Mouse (Mus musculus): Measurements from ENCODE around the gene Vrk1.

The Vrk1 gene

DNA sequence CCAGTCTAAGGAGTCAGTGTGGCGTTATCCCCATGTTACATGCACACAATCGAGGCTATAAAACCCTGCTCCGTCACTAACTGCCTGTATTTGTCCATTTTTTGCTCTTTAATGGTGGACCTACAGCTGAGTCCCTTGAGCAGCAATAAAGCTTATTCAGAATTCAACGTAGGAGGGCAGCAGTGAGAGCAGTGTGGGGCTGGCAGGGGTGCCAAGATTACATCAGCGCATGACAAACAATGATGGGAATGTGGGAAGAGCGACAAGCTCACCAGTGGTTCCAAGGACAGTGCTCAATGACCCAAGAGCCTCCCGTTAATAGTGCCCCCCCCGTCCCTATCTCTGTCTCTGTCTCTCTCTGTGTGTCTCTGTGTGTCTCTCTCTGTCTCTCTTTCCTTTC lies 8.3 kb upstream of the Vrk1 start:
- DNase-seq, result peak; percentile 36

DNA sequence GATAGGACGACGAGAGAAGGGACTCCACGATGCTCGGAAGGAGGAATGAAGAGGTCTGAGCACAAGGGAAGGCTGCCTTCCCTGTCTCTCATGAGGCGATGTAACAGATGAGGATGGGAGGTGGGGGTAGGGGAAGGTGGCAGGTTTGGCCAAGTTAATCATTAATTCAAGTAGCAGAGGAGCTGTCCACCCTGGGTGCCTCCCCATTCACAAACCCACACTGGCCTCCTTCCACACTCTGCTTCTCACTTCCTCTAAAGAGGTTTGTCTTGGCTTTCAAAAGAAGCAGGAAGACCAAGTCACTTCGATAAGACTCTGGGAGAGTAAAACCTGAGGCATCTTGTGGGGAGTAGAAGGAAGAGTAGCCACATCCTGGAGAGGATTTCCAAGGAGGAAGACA lies 5.3 kb upstream of the Vrk1 start:
- DNase-seq, result no peak

DNA sequence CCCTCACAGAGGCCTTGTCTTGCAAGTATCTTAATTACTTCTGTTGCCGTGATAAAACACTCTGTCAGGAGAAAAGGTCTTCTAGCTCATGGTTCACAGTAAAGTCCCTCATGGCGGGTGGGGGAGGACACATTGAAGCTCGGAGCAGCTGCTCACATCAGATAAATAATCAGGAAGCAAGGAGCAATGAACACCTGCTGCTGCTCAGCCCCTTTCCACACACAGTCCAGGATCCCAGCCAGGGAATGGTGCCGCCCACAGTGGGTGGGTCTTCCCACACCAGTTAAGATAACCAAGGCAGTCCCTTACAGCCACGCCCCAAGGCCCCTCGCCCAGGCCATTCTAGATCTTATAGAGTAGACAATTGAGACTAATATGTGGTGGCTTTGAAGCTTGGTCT lies 3.8 kb upstream of the Vrk1 start:
- no peak for DNase-seq

DNA sequence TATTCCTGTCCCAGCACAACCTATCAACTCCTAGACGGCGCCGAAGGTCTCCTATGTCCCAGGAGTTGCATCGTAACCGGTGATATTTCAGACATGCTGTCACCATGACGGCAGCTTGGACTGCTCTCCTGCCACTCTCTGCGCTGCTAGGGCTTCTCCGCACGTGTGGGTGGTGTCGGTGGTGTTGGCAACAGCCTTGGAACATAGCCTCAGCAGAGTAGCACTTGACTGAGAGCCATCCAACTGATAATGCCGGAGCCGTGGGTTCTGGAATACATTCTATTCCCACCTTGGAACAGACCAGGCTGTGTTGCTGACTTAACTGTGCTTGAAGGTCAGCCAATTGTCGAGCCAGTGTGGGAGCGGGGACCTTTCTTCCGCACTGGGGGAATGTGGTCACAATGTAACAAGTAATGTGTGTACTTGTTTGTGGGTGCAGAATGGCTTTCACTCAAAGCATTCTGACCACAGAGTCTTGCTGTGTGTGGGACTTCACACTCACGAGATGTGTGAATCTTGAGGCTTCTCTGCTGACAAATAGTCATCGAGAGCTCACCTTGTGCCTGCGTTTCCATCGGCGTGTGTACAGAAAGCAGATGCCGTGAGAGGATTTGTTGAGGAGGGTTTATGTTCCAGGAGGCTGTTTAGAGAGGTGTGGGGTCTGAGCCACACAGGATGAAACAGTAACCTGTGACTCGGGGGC lies 1.5 kb upstream of the Vrk1 start:
- no peak for DNase-seq

DNA sequence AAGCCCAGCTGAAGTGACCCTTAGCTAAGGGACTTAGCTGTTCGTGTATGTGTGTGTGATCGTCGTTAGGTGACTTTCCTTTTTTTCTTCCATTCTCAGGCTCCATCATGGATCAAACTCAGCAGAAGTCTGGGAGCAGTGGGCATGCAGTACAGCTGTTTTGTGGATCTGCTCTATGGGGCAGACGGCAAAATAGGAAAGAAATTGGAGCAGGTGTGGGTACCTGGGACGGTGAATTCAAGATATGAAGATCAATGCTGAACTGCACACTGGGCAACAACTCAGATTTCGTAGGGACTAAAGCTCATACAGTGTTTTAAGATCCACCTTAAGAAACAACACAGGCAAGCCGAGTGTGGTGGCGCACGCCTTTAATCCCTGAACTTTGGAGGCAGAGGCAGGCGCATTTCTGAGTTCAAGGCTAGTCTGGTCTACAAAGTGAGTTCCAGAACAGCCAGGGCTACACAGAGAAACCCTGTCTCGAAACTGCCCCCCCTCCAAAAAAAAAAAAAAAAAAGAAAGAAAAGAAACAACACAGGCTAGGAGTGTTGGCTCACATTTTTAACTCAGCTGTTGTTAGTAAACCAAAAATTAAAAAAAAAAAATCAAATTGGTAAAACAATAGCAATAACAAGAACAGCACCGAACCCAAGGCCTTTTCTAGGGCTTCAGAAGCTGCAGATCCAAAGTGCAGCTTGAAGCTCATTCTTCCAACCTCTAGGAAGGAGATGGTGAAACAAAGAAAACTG lies 732 bp upstream of the Vrk1 start:
- DNase-seq, result no peak

DNA sequence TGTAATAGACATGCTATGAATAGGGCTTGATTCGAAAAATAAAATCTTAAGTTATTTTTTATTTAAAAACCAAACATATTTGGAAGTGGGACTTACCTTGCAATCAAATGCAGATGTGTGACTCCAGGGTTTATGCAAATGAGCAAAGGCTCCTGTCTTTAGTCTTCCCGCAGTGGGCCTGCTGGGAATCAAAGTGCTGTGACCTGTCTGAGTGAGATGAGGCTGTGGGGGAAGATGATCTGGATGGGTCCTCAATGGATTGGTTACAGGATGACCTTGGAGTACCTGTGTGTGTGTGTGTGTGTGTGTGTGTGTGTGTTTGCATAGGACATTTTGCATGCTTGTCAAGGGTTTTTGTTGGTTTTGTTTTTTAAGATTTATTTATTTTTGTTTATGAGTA lies 2.1 kb downstream of the Vrk1 start:
- no peak for DNase-seq

DNA sequence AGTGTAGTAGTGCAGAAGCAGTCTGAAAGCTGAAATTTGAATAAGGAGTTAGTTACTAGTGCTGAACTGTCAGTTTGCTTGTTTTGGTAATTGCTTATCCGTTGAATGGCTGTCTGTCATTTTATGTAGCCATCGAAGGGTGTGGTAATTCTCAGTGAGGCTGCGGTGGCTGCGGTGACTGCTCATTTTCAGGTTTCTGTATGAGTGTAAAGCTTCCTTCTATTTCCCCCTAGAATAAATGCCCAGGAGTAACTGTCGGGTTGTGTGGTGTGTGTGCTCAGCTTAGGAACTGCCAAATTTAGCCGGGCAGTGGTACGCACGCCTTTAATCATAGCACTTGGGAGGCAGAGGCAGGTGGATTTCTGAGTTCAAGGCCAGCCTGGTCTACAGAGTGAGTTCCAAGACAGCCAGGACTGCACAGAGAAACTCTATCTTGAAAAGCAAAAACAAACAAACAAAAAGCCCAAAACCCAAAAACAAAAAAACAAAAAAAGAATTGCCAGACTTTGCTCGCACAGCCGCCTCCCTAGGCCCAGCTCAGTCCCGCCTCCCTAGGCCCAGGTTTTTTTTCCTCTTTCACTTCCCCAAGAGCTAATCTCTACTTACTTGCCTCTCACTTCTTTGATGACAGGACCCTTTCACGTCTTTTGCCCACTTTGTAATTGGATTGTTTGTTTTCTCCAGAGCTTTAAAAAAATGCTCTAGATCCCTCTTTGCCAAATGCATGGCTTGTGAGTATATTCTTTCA lies 6.4 kb downstream of the Vrk1 start:
- no peak for DNase-seq

DNA sequence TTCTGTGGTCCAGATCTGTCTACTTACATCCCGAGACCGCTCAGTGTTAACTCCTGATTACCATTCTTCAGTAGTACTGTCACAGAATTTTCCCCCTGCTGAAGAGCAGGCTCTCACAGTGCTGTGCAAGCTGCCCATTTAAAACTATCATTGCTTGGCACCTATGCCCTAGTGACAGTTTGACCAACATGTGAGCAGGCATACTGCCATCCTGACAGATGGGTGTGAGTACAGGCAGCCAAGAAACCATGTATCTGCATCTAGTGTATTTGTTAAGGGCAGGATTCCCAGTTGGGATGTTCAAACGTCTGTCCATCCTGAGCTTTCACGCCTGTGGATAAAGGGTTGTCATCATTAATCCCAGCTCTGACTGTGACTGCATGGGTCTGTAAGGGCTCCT lies 10.0 kb downstream of the Vrk1 start:
- DNase-seq, result no peak

DNA sequence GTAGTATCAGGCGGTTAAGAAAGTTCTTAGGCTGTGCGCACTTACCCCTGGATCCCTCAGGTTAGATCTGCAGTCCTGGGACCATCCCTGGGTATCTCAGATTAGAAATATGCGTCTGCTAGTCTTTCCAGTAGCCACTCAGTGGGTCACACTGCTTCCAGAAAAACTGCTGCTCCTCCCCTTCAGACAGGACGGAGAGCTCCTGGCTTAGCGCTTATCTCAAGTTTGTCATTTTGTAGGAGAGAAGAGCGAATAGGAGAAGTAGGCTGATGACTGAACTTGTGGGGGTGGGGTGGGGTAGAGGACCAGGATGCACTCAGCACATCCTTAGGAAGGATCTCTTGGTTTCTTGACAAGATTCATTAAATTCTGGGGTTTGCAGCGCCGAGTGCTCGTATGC lies 13.6 kb downstream of the Vrk1 start:
- DNase-seq, result no peak

DNA sequence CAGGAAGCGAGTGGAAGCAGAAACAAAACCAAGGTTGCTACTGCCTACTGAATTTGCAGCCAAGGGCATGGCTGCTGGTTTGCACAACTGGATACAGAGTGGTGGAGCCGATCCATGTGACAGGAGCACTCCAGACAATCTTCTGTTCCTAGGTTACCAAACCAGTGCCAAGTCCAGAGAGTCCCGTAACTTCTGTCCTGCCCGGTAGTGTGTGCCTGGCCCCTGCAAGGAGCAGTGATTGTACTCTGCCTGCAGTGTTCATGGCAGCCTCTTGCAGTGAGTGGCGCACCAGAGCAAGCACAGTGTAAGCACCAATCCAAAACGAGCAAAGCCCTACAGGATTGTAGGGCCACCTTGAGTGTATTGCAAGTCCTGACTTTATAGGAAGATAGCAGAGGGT lies 15.4 kb downstream of the Vrk1 start:
- DNase-seq, result no peak

DNA sequence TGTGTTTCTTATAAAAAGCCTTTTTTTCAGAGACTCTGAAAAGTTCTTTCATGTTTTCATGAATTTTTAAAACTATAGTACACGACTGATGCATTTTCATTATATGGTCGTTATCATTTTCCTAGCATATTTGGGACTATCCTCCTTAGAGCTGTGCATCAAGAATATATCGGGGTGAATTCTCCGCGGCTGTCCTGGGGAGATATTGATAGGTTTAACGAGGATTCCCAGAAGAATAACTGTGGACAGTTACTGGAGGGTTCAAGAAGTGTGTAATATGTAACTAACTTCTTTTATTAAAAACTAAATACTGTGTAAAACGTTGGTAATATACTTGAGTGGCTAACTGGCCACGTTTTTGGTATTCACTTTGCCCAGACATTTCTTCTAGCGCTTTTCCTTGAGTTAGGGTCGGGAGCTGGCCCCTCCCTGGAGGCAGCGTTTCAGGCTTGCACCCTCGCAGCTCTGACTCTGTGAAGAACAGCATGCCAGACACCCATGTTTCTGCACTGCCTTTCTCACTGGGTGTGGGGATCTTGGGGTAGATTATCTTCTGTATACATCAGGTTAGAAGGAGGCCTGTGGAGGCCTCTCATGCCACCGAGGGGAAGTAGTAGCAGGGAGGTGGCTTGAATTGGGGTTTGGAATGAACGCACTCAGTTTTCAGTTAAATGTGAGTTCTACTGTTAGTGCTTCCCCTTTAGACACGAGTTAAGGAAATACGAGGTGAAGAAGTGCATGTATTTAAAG lies 16.5 kb downstream of the Vrk1 start:
- no peak for DNase-seq

DNA sequence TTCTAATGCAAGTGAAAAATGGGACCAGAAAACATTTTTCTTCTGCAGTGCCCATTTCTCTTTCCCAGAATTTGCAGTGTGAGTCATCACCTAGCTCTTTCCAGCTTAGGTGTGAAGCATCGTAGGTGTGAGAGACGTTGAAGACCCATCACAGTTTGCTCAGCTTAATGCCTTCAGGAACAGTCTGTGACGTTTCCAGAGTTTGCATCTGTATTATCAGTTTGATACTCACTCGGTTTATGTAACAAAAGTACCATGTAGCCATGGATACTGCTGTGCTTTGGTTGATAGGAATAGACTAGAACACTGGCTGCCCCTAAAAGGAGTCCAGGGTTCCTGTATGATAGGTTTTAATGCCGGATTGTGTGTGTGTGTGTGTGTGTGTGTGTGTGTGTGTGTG lies 17.3 kb downstream of the Vrk1 start:
- no peak for DNase-seq

DNA sequence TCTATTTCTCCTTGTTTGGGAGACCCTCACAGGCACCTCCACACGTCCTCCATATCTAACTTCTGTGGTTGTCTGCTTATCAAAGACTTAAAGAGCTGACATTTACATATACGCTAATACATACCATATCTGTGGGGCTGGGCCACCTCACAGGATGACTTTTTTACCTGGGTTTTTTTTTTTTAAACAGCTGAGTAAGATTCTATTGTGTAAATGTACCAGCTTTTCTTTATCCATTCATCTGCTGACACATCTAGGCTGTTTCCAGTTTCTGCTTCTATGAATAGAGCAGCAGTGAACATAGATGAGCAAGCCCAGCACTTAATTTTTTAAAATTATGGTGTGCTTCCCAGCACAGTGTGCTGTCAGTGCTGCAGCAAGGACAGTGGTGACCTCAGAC lies 19.6 kb downstream of the Vrk1 start:
- no peak for DNase-seq

DNA sequence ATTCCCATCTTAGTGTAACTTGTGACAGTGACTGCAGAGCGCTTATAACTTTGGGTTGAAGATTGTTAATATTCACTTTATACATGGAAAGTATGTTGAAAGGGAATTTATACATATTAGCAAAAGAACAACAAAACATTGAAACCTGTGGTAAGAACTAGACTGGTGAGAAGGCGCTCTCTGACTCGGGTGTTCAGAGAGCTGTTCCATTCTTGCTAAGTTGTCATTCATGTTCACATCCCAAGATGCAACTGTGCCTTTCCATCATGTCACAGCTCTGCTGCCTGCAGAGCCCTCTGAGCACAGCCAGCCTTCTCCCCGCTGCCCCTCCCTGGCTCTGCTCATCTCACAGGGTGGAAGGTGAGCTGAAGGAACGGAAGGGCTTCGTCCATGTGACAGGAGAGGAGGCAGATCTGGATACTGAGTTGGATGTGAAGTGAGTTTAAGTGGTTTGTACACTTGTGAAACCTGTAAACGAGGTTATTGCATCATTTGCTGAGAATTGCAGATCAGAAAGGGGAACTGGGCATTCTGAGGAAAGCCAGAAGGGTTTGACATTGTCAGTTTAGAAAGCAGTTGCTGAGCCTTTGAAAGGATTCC lies 20.2 kb downstream of the Vrk1 start:
- peak; percentile 12 for DNase-seq

DNA sequence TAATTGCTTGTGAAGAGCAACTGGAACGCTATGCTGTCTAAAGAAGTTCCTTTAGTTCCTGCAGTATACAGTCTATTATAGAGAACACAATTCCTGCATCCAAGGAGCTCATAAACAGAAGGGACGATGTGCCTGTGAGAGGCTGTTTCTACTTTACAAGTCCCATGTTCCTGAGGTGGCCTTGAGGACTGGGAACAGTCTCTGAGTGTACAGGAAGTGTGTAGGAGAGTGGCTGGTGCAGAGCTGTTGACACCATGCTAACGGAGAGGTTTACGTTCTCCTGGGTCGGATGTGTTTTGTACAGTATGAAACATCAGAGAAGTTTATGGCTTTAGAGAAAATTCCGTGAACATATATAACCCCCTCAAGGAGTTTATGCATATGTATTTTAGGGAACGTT lies 20.8 kb downstream of the Vrk1 start:
- DNase-seq, result no peak

DNA sequence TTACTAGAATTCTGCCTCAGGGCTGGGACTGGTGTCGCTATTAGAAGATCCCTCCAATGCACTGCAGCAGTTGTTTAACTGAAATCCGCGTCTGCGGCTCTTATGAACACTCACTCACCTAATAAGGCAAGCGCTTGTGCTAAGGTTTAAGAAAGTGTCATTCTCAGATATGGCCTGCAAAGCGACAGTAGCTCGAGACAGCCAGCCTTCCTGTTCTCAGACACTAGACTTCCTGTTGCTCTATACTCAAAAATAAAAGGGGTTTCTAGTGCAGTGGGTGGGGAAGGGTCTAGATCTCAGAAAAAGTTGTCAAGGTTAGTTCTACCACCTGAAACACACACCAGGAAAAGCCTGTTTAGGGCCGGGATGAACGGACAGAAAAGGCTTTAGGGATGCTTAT lies 21.9 kb downstream of the Vrk1 start:
- DNase-seq, result peak; percentile 22

DNA sequence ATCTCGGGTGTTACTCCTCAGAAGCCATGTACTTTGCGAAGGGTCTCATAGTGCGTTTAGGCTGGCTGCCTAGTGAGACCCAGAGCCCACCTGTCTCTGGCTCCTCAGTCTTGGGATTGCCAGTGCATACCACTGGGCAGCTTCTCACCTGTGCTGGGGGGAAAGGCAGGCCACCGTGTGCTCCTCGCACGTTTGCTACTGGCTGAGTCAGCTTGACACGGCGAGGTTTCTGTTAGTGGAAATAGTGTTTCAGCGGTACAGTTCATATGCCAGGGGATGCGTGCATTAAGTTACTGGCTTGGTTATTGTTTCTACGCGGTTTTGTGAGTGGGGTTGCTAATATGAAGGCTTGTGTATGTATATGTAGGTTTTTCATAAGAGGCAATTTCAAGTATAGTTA lies 22.3 kb downstream of the Vrk1 start:
- DNase-seq, result no peak

DNA sequence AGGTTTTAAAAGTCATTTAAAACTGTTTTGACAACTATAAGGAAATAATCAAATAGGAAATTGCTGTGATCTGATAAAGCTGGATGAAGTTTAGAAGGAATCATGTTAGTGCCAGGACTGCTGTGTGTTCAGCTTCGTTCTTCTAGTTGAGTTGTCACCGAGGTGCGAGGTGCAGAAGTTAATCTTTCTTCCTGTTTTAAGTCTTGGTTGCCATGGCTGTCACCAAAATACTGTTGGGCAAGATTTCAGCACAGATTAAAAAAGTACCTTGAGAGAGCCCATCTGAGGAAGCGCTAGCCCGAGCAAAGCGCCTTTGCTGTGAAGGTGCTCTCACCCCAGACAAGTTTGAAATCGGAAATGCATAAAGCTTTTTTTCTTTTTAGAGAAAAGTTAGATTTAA lies 24.2 kb downstream of the Vrk1 start:
- no peak for DNase-seq

DNA sequence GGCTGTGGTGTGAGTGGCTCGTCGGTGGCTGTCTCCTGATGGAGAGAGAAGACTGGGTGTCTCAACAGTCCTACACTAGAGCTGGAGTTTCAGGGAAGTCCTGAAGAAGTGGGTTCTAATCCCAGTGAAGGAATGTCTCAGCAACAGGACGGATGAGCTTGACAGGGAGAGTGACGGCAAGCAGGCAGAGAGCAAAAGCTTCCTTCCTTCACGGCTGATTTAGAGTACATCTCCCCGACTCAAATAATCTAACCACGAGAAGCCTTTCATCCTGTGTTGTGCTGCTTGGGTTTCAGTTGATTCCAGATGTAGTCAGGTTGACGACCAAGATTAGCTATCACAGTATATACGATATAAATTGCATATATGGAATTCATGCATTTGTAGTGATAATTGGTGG lies 24.7 kb downstream of the Vrk1 start:
- DNase-seq, result no peak

DNA sequence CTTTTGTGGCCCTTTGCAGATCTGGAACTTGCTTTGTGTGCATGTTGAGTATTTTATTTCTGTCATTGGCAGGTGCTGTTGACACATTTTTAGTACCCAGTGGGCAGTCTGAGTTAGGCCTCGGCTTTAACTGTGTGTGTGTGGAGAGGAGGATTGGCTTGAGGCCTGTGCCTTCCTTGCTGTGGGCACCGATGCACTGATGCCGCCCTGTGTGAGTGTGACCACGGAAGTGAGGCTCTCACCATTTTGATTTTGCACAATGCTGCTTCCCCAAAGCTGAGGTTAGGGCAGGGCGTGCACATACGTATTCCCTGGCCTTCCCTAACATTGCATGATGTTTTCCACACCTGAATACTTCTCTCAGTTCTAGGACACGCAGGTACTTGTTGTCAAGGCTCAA lies 30.2 kb downstream of the Vrk1 start:
- no peak for DNase-seq

DNA sequence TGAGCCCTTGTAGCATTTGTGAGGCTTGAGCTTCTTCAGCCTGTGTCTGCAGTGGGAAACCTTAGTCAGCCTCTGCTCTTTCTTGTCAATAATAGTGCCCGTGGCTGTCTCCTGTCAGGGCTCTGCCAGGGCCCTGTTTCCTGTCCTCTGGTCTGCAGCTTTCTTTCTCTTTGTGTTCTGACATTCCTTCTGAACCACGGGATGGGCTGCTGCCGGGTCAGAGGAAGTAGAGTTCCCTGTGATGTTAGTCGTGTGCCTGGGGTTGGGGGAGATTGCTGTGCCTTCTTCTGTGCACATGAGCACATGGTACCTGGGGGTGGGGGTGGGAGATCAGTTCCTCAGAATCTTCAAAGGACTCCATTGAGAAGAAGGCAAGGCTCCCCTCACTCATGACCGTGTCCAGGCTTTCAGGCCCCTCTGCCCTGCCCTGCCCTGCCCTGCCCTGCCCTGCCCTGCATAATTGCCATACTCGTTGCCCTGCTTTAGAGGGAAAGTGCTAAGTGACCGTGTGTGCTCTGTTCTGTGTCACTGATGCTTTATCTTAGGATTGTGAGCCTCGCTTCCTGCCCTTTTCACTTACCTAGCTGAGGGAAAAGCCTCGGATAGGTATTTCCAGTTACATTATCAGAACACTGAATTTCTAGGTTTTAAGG lies 36.2 kb downstream of the Vrk1 start:
- no peak for DNase-seq

DNA sequence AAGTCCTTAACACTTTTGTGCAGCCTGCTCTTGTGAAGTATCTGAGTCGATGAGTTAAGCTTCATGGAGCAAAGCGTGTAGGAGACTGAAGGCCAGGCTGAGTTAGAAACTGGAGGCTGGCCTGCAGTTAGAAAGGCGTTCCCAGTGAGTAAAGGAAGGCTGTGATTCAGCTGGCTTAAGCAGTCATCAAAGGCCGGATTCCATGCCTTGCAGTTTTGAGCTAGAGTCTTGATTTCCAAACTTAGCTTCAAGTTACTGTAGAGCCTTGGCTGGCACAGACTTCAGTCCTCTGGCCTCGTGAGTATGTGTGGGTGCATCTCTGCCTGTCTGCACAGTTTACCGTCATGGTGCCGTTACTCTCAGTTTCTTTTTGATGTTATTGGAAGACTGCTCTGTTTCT lies 42.2 kb downstream of the Vrk1 start:
- no peak for DNase-seq

DNA sequence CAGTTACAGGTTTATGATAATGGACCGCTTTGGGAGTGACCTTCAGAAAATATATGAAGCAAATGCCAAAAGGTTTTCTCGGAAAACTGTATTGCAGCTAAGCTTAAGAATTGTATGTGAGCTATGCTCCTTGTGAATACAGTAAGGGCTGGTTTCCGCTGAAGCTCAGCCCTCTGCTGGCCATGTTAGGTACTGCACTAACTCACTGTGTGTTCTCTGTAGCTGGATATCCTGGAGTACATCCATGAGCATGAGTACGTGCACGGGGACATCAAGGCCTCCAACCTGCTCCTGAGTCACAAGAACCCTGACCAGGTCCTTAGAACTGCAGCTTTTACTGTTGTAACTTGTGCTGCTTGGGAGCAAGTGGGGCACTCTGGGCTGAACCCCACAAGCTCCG lies 45.8 kb downstream of the Vrk1 start:
- DNase-seq, result peak; percentile 81
